Mouse (Mus musculus) hindbrain, embryonic 11.5 days (tissue): ENCODE results near the gene Clec16a. TPM values are rescaled to one million over a fixed set of nuclear protein-coding genes. Genes with fewer than 3 reads are reported as not detected.

ENCODE experiments used
- ATAC-seq: fragments of 200-750 bp; cut with Nextera tagmentation; 2 replicates; pipeline ENCODE4 v1.8.0; 2017; ENCODE audit warnings: mild to moderate bottlenecking, moderate TSS enrichment, moderate library complexity; ENCODE audit not compliant: low FRiP score
- DNase-seq: peaks from one replicate; pipeline ENCODE4 v3.0.0-alpha.2; 2015; ENCODE audit warnings: low spot score
- H3K27ac ChIP-seq: fragments of 300-500 bp; sonication (generic); 2 replicates; pipeline ENCODE4 v1.5.1; 2014; ENCODE audit warnings: mild to moderate bottlenecking, low read depth, low read length
- H3K27me3 ChIP-seq: fragments of 300-500 bp; sonication (generic); 2 replicates; pipeline ENCODE4 v1.6.1; 2014; ENCODE audit warnings: mild to moderate bottlenecking, low read length, moderate library complexity, mixed read lengths; ENCODE audit not compliant: control insufficient read depth, insufficient read depth
- H3K36me3 ChIP-seq: fragments of 300-500 bp; sonication (generic); 2 replicates; pipeline ENCODE4 v1.6.1; 2014; ENCODE audit warnings: mild to moderate bottlenecking, low read length, moderate library complexity, mixed read lengths; ENCODE audit not compliant: control insufficient read depth, insufficient read depth
- H3K4me1 ChIP-seq: fragments of 300-500 bp; sonication (generic); replicated peaks from 2 replicates; pipeline ENCODE4 v1.6.1; 2014; ENCODE audit warnings: low read length, mixed read lengths; ENCODE audit not compliant: control insufficient read depth, insufficient read depth
- H3K4me2 ChIP-seq: fragments of 300-500 bp; sonication (generic); replicated peaks from 2 replicates; pipeline ENCODE4 v1.6.1; 2014; ENCODE audit warnings: mild to moderate bottlenecking, low read depth, low read length
- H3K4me3 ChIP-seq: fragments of 300-500 bp; sonication (generic); 2 replicates; pipeline ENCODE4 v1.5.1; 2014; ENCODE audit warnings: low read depth, low read length
- H3K9ac ChIP-seq: fragments of 300-500 bp; sonication (generic); 2 replicates; pipeline ENCODE4 v1.6.1; 2014; ENCODE audit warnings: low read depth, low read length
- H3K9me3 ChIP-seq: fragments of 300-500 bp; sonication (generic); 2 replicates; pipeline ENCODE4 v1.6.1; 2016; ENCODE audit warnings: low read length; ENCODE audit not compliant: control insufficient read depth
- WGBS: fragments of 180-500 bp; shearing (Covaris S2); extraction: QIAGEN DNeasy Blood & Tissue Kit; methylation state at CpG from one replicate; pipeline ENCODE4 v1.1.7; 2014; 5-methylcytosine and 5-hydroxymethylcytosine counted together
- polyA plus RNA-seq: library from polyadenylated mRNA; unstranded; fragments of >200 nt; fragmentation: Nextera tagmentation; extraction: Ambion mirVana; gene quantifications from 2 replicates; pipeline ENCODE4 v1.2.1, GENCODE M21; 2014

The Clec16a gene
- polyA plus RNA-seq, 1 experiment from 2014 or later, result 55.7 TPM

DNA sequence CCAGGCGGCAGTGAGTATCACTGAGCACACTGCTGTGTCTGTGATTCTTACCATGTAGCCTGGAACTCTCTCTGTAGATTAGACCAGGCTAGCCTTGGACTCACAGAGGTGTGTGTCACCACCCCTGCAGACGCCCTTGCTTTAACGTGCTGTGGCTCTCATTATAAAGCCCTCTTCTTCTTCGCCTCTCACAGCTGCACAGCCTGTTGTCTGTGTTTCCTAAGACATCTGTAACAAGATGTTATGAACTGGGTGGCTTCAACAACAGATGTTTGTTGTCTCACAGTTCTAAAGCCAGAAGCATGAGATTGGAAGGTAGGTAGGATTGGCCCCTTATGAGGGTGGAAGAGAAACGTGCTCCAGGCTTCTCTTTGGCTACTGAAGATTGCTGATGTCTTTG lies 170.1 kb downstream of the Clec16a start:
- WGBS, result 90% methylated on average over 5 of the region's 5 CpGs
- DNase-seq (no peak), ATAC-seq (no peak)
- H3K36me3 ChIP-seq, result no peaks in the 10 kb centered on the region
- no peaks in the 10 kb centered on the region for H3K9me3 ChIP-seq
- H3K4me2 ChIP-seq, result no peak overlapping the region
- no peak overlapping the region for H3K4me3 ChIP-seq
- peaks cover 3% of the 10 kb centered on the region for H3K4me1 ChIP-seq
- H3K27ac ChIP-seq, result no peak overlapping the region
- no peak overlapping the region for H3K9ac ChIP-seq
- H3K27me3 ChIP-seq, result no peaks in the 10 kb centered on the region

DNA sequence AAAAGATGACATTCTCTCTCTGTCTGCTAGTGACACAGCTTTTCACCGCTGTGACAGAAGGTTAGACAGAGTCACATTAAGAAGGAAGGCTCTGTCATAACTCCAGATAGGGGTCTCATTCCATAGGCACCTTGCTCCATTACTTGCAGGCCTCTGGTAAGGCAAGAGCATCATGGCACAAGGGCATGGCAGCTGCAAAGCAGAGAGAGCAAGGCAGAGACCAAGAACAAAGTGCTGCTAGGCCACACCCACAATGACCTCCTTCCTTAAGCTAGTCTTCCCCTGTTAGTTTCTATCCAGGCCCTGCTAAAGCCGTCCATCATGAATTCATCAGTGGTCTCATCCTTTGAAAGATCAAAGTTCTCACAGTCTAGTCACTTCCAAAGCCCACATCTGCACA lies 170.5 kb downstream of the Clec16a start:
- H3K4me3 ChIP-seq, result no peak overlapping the region
- no peaks in the 10 kb centered on the region for H3K9me3 ChIP-seq
- DNase-seq, result no peak
- H3K27ac ChIP-seq, result no peak overlapping the region
- peaks cover 3% of the 10 kb centered on the region for H3K4me1 ChIP-seq
- WGBS, result 80% methylated on average over 2 of the region's 2 CpGs
- H3K9ac ChIP-seq, result no peak overlapping the region
- H3K36me3 ChIP-seq, result no peaks in the 10 kb centered on the region
- no peaks in the 10 kb centered on the region for H3K27me3 ChIP-seq
- H3K4me2 ChIP-seq, result no peak overlapping the region
- ATAC-seq, result no peak

DNA sequence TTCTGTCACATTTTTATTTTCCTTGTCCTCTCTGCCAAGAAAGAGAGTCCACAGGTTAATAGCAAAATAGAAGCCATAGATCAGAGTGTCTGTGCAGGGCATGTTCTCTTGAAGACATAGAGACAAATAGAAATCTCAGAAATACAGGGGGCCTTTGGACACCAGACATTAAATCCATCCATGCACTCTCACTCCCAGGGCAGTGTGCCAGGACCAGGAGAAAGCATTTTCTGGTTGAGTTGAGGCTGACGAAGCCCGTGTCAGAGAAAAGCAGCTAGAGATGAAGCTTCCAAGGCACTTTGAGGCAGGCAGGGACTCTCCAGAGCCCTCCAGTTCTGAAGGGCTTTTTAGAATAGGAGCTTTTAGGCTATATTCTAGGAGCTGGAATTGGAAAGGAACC lies 171.6 kb downstream of the Clec16a start:
- no peaks in the 10 kb centered on the region for H3K9me3 ChIP-seq
- 90% methylated on average over 2 of the region's 2 CpGs for WGBS
- DNase-seq (no peak), ATAC-seq (no peak)
- peaks cover 3% of the 10 kb centered on the region for H3K4me1 ChIP-seq
- H3K27me3 ChIP-seq, result no peaks in the 10 kb centered on the region
- no peak overlapping the region for H3K9ac ChIP-seq
- H3K4me3 ChIP-seq, result no peak overlapping the region
- no peak overlapping the region for H3K4me2 ChIP-seq
- no peak overlapping the region for H3K27ac ChIP-seq
- no peaks in the 10 kb centered on the region for H3K36me3 ChIP-seq

DNA sequence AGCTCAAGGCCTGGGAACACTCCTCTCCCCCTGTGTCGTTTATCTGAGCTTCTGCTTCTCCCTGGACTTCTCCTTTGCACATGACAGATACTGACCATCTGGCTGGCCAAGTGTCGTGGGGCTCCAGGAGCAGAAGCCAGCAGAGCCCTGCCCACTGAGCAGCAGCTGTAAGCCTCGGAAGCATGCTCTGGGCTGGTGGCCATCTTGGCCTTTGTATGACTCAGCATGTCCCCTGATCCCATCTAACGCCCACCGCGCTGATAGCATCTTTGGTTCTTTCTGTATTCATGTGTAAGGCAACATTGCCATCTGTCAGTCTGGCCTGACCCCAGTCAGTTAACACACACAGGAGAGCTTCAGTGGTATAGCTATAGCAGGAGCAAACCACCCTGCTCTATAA lies 174.8 kb downstream of the Clec16a start:
- no peak overlapping the region for H3K4me2 ChIP-seq
- ATAC-seq (no peak), DNase-seq (no peak)
- H3K4me1 ChIP-seq, result peaks cover 2% of the 10 kb centered on the region; the same call in 1 of the 2 replicates
- no peaks in the 10 kb centered on the region for H3K9me3 ChIP-seq
- 65% methylated on average over 6 of the region's 6 CpGs for WGBS
- no peak overlapping the region for H3K27ac ChIP-seq
- no peak overlapping the region for H3K9ac ChIP-seq
- H3K4me3 ChIP-seq, result no peak overlapping the region
- H3K36me3 ChIP-seq, result no peaks in the 10 kb centered on the region
- no peaks in the 10 kb centered on the region for H3K27me3 ChIP-seq

DNA sequence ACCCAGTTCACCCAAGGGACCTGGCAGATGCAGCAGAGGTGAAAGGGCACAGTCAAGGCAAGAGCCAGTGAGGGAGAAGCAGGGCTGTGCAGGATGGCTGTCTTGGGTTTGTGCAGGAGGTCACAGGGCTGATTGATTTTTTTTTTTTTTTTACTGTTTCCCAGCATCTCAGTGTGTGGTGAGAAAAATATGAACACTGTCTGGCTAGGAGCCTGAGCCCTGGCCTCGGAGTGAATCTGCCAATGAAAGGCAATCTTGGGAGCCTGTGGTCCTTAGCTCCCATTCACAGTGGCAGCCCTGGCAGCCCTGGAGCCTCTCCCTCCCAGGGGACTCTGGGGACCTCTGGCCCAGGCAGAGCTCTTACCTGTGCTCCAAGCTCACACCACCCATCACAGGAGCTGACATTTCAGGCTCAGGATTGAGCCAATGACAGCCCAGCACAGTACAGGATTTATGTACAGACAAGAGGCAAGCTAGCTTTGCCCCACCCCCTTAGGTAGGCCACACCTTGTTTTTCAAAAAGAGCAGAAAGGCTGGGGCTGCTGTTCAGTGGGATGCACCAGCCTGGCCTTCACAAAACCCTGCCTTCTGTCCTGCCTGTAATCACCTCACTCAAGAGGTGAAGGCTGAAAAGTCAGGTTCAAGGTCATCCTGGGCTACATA lies 177.9 kb downstream of the Clec16a start:
- H3K27me3 ChIP-seq, result no peaks in the 10 kb centered on the region
- no peak overlapping the region for H3K4me3 ChIP-seq
- 48% methylated on average over 1 of the region's 1 CpGs for whole genome bisulfite sequencing
- no peak for DNase-seq
- H3K9ac ChIP-seq, result no peak overlapping the region
- ATAC-seq, result peak; percentile 27; the same call in 1 of the 2 replicates
- no peaks in the 10 kb centered on the region for H3K36me3 ChIP-seq
- no peak overlapping the region for H3K27ac ChIP-seq
- H3K9me3 ChIP-seq, result no peaks in the 10 kb centered on the region
- H3K4me2 ChIP-seq, result no peak overlapping the region
- H3K4me1 ChIP-seq, result peaks cover 2% of the 10 kb centered on the region; the same call in 1 of the 2 replicates

DNA sequence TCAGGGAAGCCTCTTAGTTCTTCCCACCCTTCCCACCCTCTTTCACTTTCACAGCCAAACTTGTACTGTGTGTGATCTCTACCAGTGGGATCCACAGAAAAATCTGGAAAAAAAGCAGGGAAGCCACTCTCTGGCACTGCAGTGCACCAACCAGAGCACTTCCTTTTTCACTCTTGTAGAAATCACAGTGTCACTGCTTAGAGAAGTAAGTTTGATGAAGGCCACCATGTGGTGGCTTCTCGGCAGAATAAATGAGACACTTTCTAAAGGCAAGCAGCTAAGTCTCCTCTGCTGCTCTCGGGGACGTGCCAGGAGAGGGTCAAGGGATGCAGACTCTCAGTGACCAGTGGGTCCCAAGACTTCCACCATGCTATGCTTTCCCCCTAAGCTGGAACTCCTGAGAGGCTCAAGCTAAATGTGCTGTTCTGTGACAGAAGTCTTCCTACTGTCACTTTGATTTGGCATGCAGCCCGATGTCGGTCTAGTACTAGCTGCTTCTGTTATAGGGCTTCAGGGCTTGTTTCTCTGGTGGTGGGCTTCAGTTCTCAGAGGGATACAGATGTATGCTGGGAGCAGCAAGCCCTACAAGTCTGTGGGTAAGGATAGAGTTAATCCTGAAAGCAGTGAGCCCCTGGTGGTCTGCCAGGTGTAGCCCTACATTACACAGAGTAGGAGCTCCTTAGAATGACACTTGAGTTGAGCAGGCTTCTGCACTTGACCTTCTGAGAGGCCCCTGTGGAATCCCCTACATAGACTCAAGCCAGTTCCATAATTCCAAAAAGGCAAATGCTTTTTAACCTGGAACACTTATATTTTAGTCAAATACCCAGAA lies 178.9 kb downstream of the Clec16a start:
- WGBS, result 88% methylated on average over 5 of the region's 5 CpGs

DNA sequence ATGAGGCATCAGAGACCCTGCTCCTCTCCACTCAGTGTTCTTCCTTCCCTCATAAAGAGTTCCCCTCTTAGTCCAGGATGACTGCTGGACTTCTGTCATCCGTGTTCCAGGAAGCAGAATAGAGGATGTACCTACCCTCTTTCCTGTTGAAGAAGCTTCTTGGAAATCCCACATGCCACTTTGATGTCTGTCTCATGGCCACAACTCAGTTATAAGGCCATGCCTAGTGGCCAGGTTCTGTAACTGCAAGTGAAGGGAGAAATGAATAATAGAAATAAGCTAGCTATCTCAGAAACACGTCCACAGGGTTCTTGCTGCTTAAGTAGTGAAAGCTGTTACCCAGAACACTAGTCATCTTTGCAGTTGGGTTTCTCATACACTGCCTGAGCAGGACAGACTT lies 180.0 kb downstream of the Clec16a start:
- Histone ChIP-seq H3K27ac (no peak overlapping the region), H3K4me3 (no peak overlapping the region), H3K27me3 (no peaks in the 10 kb centered on the region), H3K9ac (no peak overlapping the region), H3K4me2 (no peak overlapping the region), H3K9me3 (no peaks in the 10 kb centered on the region), H3K4me1 (peaks cover 2% of the 10 kb centered on the region; the same call in 1 of the 2 replicates), H3K36me3 (no peaks in the 10 kb centered on the region)
- ATAC-seq, result no peak
- DNase-seq, result no peak
- 61% methylated on average over 2 of the region's 2 CpGs for WGBS

More for the DNA sequence above, 178.9 kb downstream of the Clec16a start:
- no peak for DNase-seq
- ATAC-seq, result no peak
- Histone ChIP-seq H3K36me3 (no peaks in the 10 kb centered on the region), H3K4me2 (no peak overlapping the region), H3K9ac (no peak overlapping the region), H3K4me3 (no peak overlapping the region), H3K4me1 (peaks cover 2% of the 10 kb centered on the region; the same call in 1 of the 2 replicates), H3K27ac (no peak overlapping the region), H3K27me3 (no peaks in the 10 kb centered on the region), H3K9me3 (no peaks in the 10 kb centered on the region)

DNA sequence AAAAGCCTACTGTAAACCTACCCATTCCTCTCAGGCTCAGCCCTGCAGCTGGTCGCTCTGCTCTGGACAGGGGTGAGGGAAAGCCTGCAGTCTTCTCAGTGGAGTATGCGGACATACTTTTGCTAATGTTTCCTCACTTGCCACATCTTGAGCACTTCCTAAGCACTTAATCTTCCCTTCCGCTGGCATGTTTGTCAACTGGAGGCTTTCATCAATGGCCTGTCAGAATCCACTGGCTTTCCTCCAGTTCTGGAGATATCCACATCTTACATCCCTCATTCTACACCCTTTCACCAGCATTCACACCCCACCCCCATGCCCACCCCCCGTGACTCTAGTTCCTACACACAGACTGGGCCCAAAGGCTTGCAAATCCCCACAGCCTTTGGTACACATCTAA lies 182.5 kb downstream of the Clec16a start:
- Histone ChIP-seq H3K9ac (no peak overlapping the region), H3K4me3 (no peak overlapping the region), H3K27me3 (no peaks in the 10 kb centered on the region), H3K27ac (no peak overlapping the region), H3K9me3 (no peaks in the 10 kb centered on the region), H3K36me3 (no peaks in the 10 kb centered on the region), H3K4me2 (no peak overlapping the region), H3K4me1 (peaks cover 2% of the 10 kb centered on the region; the same call in 1 of the 2 replicates)
- no peak for ATAC-seq
- 80% methylated on average over 4 of the region's 4 CpGs for WGBS
- no peak for DNase-seq

DNA sequence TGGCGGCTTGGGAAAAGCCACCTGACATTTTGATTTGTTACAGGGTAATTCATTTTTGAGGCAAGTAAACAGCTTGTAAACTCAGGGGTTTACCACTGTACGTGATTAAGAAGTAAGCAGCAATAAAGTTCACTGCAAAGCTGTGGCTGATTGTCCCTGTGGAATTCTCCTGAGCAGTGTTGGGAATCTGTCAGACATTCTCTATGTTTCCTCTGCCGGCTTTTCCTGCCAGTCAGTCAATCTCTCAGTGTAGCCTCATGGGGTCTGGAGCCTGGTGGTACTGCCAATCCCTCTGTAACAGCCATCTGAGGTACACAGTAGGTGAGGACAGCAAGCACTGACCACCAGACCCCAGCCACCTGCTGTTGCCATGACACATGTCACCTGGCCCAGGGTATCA lies 183.7 kb downstream of the Clec16a start:
- Histone ChIP-seq H3K27me3 (no peaks in the 10 kb centered on the region), H3K4me1 (no peaks in the 10 kb centered on the region), H3K9me3 (no peaks in the 10 kb centered on the region), H3K36me3 (no peaks in the 10 kb centered on the region), H3K4me2 (no peak overlapping the region), H3K4me3 (no peak overlapping the region), H3K27ac (no peak overlapping the region), H3K9ac (no peak overlapping the region)
- ATAC-seq, result no peak
- 65% methylated on average over 3 of the region's 3 CpGs for WGBS
- no peak for DNase-seq
